In the genomic region with DNA sequence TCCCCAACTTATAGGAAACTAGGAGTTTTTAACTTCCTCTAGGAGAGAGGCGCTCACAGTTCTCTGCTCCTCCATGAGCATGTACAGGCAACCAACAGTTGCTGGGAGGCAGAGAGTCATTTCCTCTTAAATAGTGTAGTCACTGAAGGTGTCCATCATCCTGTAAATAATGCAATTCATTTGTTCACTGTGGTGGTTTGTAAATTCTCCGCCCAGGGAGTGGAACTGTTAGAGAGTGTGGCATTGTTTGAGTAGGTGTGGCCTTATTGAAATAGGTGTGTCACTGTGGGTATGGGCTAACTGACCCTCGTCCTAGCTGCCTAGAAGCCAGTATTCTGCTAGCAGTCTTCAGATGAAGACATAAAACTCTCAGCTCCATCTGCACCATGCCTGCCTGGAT, we compare ENCODE assay signal across 31 mouse cellular contexts. TPM values are rescaled to one million over a fixed set of nuclear protein-coding genes. Genes with fewer than 3 reads are reported as not detected.
DNase-seq lines count a peak whose midpoint lies in the region; ATAC-seq and TF ChIP-seq lines count a peak whose summit lies in the region.
"Had no signal": no experiment of that assay in that cellular context is flagged by ENCODE, and none has a peak within 500 bp of the region (broad histone marks: within the 10 kb centered on the region; RNA-seq: fewer than 3 reads in every experiment).

No protein-coding gene starts in this region.

- no peak overlapping the region for H3K4me2 ChIP-seq in stomach, embryonic 14.5 days (replicated peaks; ENCODE audit: low read depth, low read length)
- H3K4me2 ChIP-seq in hindbrain, postnatal 0 days (ENCODE audit: low read depth, low read length), result no peak overlapping the region
- H3K4me2 ChIP-seq: embryonic facial prominence, embryonic 13.5 days; embryonic facial prominence, embryonic 15.5 days; forebrain, embryonic 12.5 days had no signal

- no peak overlapping the region for H3K9ac ChIP-seq in stomach, embryonic 14.5 days (replicated peaks; ENCODE audit: low read depth, low read length)
- H3K9ac ChIP-seq in hindbrain, postnatal 0 days (replicated peaks; ENCODE audit: low read length), result no peak overlapping the region
- H3K9ac ChIP-seq: embryonic facial prominence, embryonic 13.5 days; embryonic facial prominence, embryonic 15.5 days; forebrain, embryonic 12.5 days had no signal

- no peaks in the 10 kb centered on the region for H3K27me3 ChIP-seq in stomach, embryonic 14.5 days (ENCODE audit: control insufficient read depth, insufficient read depth, low read length)
- no peaks in the 10 kb centered on the region for H3K27me3 ChIP-seq in hindbrain, postnatal 0 days (ENCODE audit: insufficient read depth, low read length)
- H3K27me3 ChIP-seq: CH12.LX; embryonic facial prominence, embryonic 13.5 days; embryonic facial prominence, embryonic 15.5 days; forebrain, embryonic 12.5 days had no signal

- peak; percentile 38 for DNase-seq in 416B (ENCODE audit: low read depth)
- peak; percentile 61 for DNase-seq in ES-CJ7 (ENCODE audit: low read depth, low spot score)
- DNase-seq in R1 (ENCODE audit: low read depth, low spot score), result peak; percentile 76
- no peak for DNase-seq in hindbrain, postnatal 0 days (ENCODE audit: low spot score)
- no peak for DNase-seq in thymus, postnatal 25 days
- DNase-seq in adrenal gland, postnatal 4 days (ENCODE audit: low spot score in 2 of 2), result no peak
- no peak for DNase-seq in neural tube, embryonic 10.5 days (ENCODE audit: extremely low spot score, low spot score)
- DNase-seq: adrenal gland, adult 8-10 months; adrenal gland, postnatal 14 days; adrenal gland, postnatal 36 days; B cell, adult 2 months; cerebellum, adult 11 months; cerebellum, adult 18-20 months; cerebellum, adult 8-10 months; cerebellum, adult 9-11 months; cerebellum, postnatal 14 days; cerebellum, postnatal 36 days; embryo, embryonic 11 days had no signal

- no peak overlapping the region for H3K4me3 ChIP-seq in stomach, embryonic 14.5 days (ENCODE audit: low read depth, low read length)
- H3K4me3 ChIP-seq in hindbrain, postnatal 0 days (ENCODE audit: low read length), result no peak overlapping the region
- H3K4me3 ChIP-seq: embryonic facial prominence, embryonic 13.5 days; embryonic facial prominence, embryonic 15.5 days; erythroblast, embryonic 14.5 days; forebrain, embryonic 10.5 days; forebrain, embryonic 12.5 days had no signal

- no peak overlapping the region for H3K27ac ChIP-seq in stomach, embryonic 14.5 days (ENCODE audit: low read length)
- no peak overlapping the region for H3K27ac ChIP-seq in hindbrain, postnatal 0 days
- H3K27ac ChIP-seq: embryonic facial prominence, embryonic 13.5 days; embryonic facial prominence, embryonic 15.5 days; forebrain, embryonic 10.5 days; forebrain, embryonic 12.5 days had no signal

- no peaks in the 10 kb centered on the region for H3K36me3 ChIP-seq in stomach, embryonic 14.5 days (ENCODE audit: control insufficient read depth, insufficient read depth, low read length)
- H3K36me3 ChIP-seq in hindbrain, postnatal 0 days (ENCODE audit: insufficient read depth, low read length), result no peaks in the 10 kb centered on the region
- H3K36me3 ChIP-seq: embryonic facial prominence, embryonic 13.5 days; embryonic facial prominence, embryonic 15.5 days; forebrain, embryonic 10.5 days; forebrain, embryonic 12.5 days; G1E had no signal

- TF ChIP-seq CTCF in hindbrain, postnatal 0 days (IDR thresholded peaks at IDR 0.05; ENCODE audit: low read depth), result no peak

- WGBS in stomach, embryonic 14.5 days, result 67% methylated on average over 3 of the region's 3 CpGs
- WGBS in hindbrain, postnatal 0 days, result 83% methylated on average over 3 of the region's 3 CpGs

- ATAC-seq in stomach, embryonic 14.5 days (ENCODE audit: insufficient number of reproducible peaks, insufficient read depth, low FRiP score, low read depth), result peak; percentile 56; the same call in 1 of the 2 replicates
- no peak for ATAC-seq in hindbrain, postnatal 0 days
- ATAC-seq: activated CD4-positive, CD25-positive, alpha-beta regulatory T cell, adult 4 months; CD4-positive, CD25-positive, alpha-beta regulatory T cell, adult 4 months; forebrain, embryonic 14.5 days; forebrain, embryonic 16.5 days; Patski had no signal

- no peaks in the 10 kb centered on the region for H3K4me1 ChIP-seq in stomach, embryonic 14.5 days (ENCODE audit: control insufficient read depth, insufficient read depth, low read length)
- H3K4me1 ChIP-seq in hindbrain, postnatal 0 days (ENCODE audit: insufficient read depth, low read length), result no peaks in the 10 kb centered on the region
- H3K4me1 ChIP-seq: embryonic facial prominence, embryonic 13.5 days; embryonic facial prominence, embryonic 15.5 days; forebrain, embryonic 10.5 days; forebrain, embryonic 12.5 days had no signal

- no peaks in the 10 kb centered on the region for H3K9me3 ChIP-seq in stomach, embryonic 14.5 days (ENCODE audit: control insufficient read depth, low read depth, low read length)
- H3K9me3 ChIP-seq in hindbrain, postnatal 0 days (ENCODE audit: low read length), result no peaks in the 10 kb centered on the region
- H3K9me3 ChIP-seq: embryonic facial prominence, embryonic 13.5 days; embryonic facial prominence, embryonic 15.5 days; forebrain, embryonic 10.5 days; forebrain, embryonic 12.5 days; G1E had no signal

RNA-seq across cellular contexts. Expression of gene Rnpc3, which starts 24.4 kb away (rescaled TPM):
- polyA plus RNA-seq in stomach, embryonic 14.5 days (2014; fragmentation: Nextera tagmentation; extraction: Ambion mirVana), result 40.7 and 45.1 TPM in 2 replicates
- total RNA-seq in hindbrain, postnatal 0 days (2014; rRNA removed), result 26.1 and 32.3 TPM in 2 replicates
- 46.5 and 52.6 TPM in 2 replicates for polyA plus RNA-seq in hindbrain, postnatal 0 days (2015; fragmentation: Nextera tagmentation; extraction: Ambion mirVana)
- total RNA-seq in adrenal gland, postnatal 4 days (2021), result 10 to 100 TPM; 30.9 to 31.5 TPM

RNA-seq across cellular contexts. Expression of gene Amy1, which starts 47.8 kb away (rescaled TPM):
- polyA plus RNA-seq in stomach, embryonic 14.5 days (2014; fragmentation: Nextera tagmentation; extraction: Ambion mirVana), result 1.8 and 2.7 TPM in 2 replicates
- 21.0 and 24.2 TPM in 2 replicates for total RNA-seq in hindbrain, postnatal 0 days (2014; rRNA removed)
- polyA plus RNA-seq in hindbrain, postnatal 0 days (2015; fragmentation: Nextera tagmentation; extraction: Ambion mirVana), result 17.6 TPM in 2 replicates
- 10 to 100 TPM; 13.3 to 39.7 TPM for total RNA-seq in adrenal gland, postnatal 4 days (2021)
- polyA plus RNA-seq: erythroblast, embryonic 14.5 days had no signal

Comparison
In these comparisons a context has a peak if more than half of its experiments do, and no peak if none do; other contexts are left out.
1. DNase-seq: peak in 416B (single experiment), ES-CJ7 (single experiment) and R1 (single experiment); none in hindbrain, postnatal 0 days (single experiment), thymus, postnatal 25 days (single experiment), adrenal gland, postnatal 4 days (0 of 2) and neural tube, embryonic 10.5 days (single experiment).